Mouse (Mus musculus) intestine, embryonic 16.5 days (tissue): ENCODE results near the gene Sf3b3. TPM values are rescaled to one million over a fixed set of nuclear protein-coding genes. Genes with fewer than 3 reads are reported as not detected.
"Not testable (repeated sequence)": the region's sequence is repeated elsewhere in the genome, so short reads cannot be mapped to it uniquely, and the experiment has no call there.

Experiments
- ATAC-seq: fragments of 200-750 bp; cut with Nextera tagmentation; 2 replicates; pipeline ENCODE4 v1.8.0; 2017; ENCODE audit warnings: moderate TSS enrichment, moderate library complexity
- H3K27ac ChIP-seq: fragments of 300-500 bp; sonication (generic); 2 replicates; pipeline ENCODE4 v1.5.1; 2014; ENCODE audit warnings: mild to moderate bottlenecking, low read length
- H3K27me3 ChIP-seq: fragments of 300-500 bp; sonication (generic); replicated peaks from 2 replicates; pipeline ENCODE4 v1.6.1; 2014; ENCODE audit warnings: low read length, control low read depth, mixed read lengths; ENCODE audit not compliant: control insufficient read depth, insufficient read depth
- H3K36me3 ChIP-seq: fragments of 300-500 bp; sonication (generic); 2 replicates; pipeline ENCODE4 v1.6.1; 2014; ENCODE audit warnings: low read length, control low read depth; ENCODE audit not compliant: control insufficient read depth, insufficient read depth
- H3K4me1 ChIP-seq: fragments of 300-500 bp; sonication (generic); 2 replicates; pipeline ENCODE4 v1.6.1; 2014; ENCODE audit warnings: low read length, control low read depth, mixed read lengths; ENCODE audit not compliant: control insufficient read depth, insufficient read depth
- H3K4me2 ChIP-seq: fragments of 300-500 bp; sonication (generic); 2 replicates; pipeline ENCODE4 v1.6.1; 2014; ENCODE audit warnings: low read depth, low read length, control low read depth
- H3K4me3 ChIP-seq: fragments of 300-500 bp; sonication (generic); 2 replicates; pipeline ENCODE4 v1.5.1; 2014; ENCODE audit warnings: mild to moderate bottlenecking, low read length
- H3K9ac ChIP-seq: fragments of 300-500 bp; sonication (generic); 2 replicates; pipeline ENCODE4 v1.6.1; 2014; ENCODE audit warnings: low read depth, low read length
- H3K9me3 ChIP-seq: fragments of 300-500 bp; sonication (generic); 2 replicates; pipeline ENCODE4 v1.6.1; 2016; ENCODE audit warnings: low read length, control low read depth; ENCODE audit not compliant: control insufficient read depth
- WGBS: fragments of 180-500 bp; shearing (Covaris S2); extraction: QIAGEN DNeasy Blood & Tissue Kit; methylation state at CpG from one replicate; pipeline ENCODE4 v1.1.7; 2014; 5-methylcytosine and 5-hydroxymethylcytosine counted together
- polyA plus RNA-seq: library from polyadenylated mRNA; unstranded; fragments of >200 nt; fragmentation: Nextera tagmentation; extraction: Ambion mirVana; gene quantifications from 2 replicates; pipeline ENCODE4 v1.2.1, GENCODE M21; 2015

Sf3b3 gene
- polyA plus RNA-seq, 1 experiment from 2014 or later, result 114 TPM

DNA sequence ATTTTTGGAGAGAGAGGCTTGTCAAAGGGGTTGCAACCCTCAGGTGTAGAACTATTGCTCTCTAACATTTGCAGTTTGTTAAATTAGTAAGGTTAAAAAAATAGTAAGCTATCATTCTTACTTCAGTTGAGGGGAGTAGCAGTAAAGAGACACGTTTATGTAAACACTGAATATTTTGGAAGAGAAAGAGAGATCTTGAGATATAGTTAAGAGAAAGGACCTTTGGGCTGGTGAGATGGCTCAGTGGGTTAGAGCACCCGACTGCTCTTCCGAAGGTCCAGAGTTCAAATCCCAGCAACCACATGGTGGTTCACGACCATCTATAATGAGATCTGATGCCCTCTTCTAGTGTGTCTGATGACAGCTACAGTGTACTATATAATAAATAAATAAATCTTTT lies 9.5 kb upstream of the Sf3b3 start:
- WGBS, result 93% methylated on average over 4 of the region's 4 CpGs
- H3K4me2 ChIP-seq, H3K27ac ChIP-seq, H3K27me3 ChIP-seq, H3K4me1 ChIP-seq, ATAC-seq, H3K4me3 ChIP-seq, H3K9ac ChIP-seq, H3K9me3 ChIP-seq: not testable (repeated sequence)
- peaks cover 21% of the 10 kb centered on the region for H3K36me3 ChIP-seq

- Histone ChIP-seq H3K4me2 (no peak overlapping the region), H3K27me3 (no peaks in the 10 kb centered on the region), H3K9ac (no peak overlapping the region), H3K9me3 (no peaks in the 10 kb centered on the region), H3K4me1 (peaks cover 6% of the 10 kb centered on the region), H3K36me3 (peaks cover 15% of the 10 kb centered on the region), H3K4me3 (no peak overlapping the region), H3K27ac (0 out of 2 replicates have a peak overlapping the region, but pooled peaks have one; percentile 39)
- 91% methylated on average over 10 of the region's 10 CpGs for WGBS
- ATAC-seq, result no peak
Observed at GRCm38 (mm10) chr8:110851186-110851585, 4.6 kb upstream of the Sf3b3 start.

DNA sequence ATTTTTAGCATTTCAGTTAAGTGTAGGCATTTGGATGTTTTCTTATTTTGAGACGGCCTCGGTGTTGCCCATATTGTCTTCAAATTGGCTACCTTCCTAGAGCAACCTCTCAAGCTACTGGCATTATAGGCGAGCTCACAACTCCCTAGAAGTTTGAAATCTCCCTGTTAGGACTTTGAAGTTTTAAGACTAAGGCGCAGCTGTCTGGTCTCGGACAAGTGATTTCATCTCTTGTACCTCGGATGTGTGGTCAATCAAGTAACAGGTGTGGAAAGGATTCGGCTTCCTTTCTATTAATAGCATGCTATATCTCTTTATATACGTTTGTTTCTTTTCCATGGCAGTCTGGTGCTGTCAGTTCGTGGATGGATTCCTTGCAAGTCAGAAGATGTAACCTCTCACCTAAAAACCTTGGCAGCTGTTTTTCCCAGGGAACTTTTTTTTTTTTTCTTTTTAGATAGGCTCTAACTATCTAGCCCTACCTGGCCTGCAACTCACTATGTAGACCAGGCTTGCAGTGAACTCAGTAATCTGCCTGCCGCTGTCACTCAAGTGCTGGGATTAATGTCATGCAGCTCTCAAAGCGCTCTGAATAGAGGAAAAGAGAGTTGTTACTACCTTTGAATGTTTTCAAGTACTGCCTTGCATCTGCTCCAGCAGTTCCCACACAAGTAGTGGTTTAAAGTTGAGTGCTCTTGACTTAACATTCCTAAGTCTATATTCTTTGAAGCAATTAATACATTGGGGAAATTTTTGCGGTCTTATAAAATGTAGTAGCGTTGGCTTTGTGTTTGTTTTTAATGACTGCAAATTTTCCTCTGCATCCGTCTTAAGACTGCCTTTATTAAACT lies 1.3 kb upstream of the Sf3b3 start:
- no peak for ATAC-seq
- H3K9me3 ChIP-seq, result no peaks in the 10 kb centered on the region
- peak overlapping the region; percentile 95 for H3K4me3 ChIP-seq
- peaks cover 13% of the 10 kb centered on the region; the same call in 1 of the 2 replicates for H3K36me3 ChIP-seq
- peaks cover 15% of the 10 kb centered on the region for H3K4me1 ChIP-seq
- H3K4me2 ChIP-seq, result peak overlapping the region; percentile 69
- 53% methylated on average over 14 of the region's 14 CpGs for WGBS
- H3K27me3 ChIP-seq, result no peaks in the 10 kb centered on the region
- no peak overlapping the region for H3K27ac ChIP-seq
- peak overlapping the region; percentile 89 for H3K9ac ChIP-seq

GRCm38 (mm10) chr8:110847171-110847549 lies 573 bp upstream of the Sf3b3 start:
- WGBS, result under 1% methylated on average over 13 of the region's 13 CpGs
- Histone ChIP-seq H3K27me3 (no peaks in the 10 kb centered on the region), H3K9me3 (no peaks in the 10 kb centered on the region), H3K4me3 (peak overlapping the region; percentile 95), H3K36me3 (peaks cover 14% of the 10 kb centered on the region; the same call in 1 of the 2 replicates), H3K27ac (peak overlapping the region; percentile 76), H3K9ac (peak overlapping the region; percentile 89), H3K4me2 (peak overlapping the region; percentile 69), H3K4me1 (peaks cover 15% of the 10 kb centered on the region)
- ATAC-seq, result peak; percentile 55

DNA sequence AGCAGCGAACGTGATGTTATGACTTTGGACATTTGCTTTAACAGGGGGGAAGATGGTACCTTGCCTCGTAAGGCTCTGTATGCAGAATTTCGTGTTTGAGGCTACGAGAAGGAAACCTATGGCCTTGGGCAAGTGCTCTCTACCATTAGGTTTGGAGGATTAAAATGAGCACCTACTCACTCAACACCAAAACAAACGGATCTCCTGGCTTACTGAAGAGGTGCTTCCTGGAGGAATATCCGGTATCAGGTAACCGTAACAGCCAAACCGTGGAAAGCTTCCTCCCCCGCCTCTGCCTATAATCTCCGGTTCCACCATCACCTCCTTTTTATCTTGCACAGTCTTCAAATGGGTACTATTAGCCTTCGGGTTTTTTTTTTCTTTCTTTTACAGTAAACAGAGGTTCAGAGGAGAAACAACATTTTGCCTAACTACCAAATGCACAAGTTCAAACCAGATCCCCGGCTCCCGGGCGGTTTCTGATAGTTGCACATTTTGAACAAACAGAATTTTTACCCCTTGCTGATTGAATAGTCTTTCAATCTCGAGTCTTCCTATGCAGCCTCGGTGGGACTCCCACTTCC lies 674 bp downstream of the Sf3b3 start:
- 4% methylated on average over 17 of the region's 17 CpGs for WGBS
- no peaks in the 10 kb centered on the region for H3K9me3 ChIP-seq
- H3K9ac ChIP-seq, result peak overlapping the region; percentile 89
- H3K27ac ChIP-seq, result peak overlapping the region; percentile 68
- ATAC-seq, result peak; percentile 18
- peak overlapping the region; percentile 95 for H3K4me3 ChIP-seq
- H3K36me3 ChIP-seq, result peaks cover 18% of the 10 kb centered on the region
- H3K27me3 ChIP-seq, result no peaks in the 10 kb centered on the region
- H3K4me2 ChIP-seq, result peak overlapping the region; percentile 79
- H3K4me1 ChIP-seq, result peaks cover 15% of the 10 kb centered on the region

GRCm38 (mm10) chr8:110844941-110845340 lies 1.6 kb downstream of the Sf3b3 start:
- Histone ChIP-seq H3K27ac (no peak overlapping the region), H3K9me3 (no peaks in the 10 kb centered on the region), H3K4me3 (peak overlapping the region; percentile 11; the same call in 1 of the 2 replicates), H3K27me3 (no peaks in the 10 kb centered on the region), H3K4me1 (peaks cover 15% of the 10 kb centered on the region), H3K9ac (no peak overlapping the region), H3K36me3 (peaks cover 16% of the 10 kb centered on the region), H3K4me2 (peak overlapping the region; percentile 79)
- WGBS, result 75% methylated on average over 3 of the region's 3 CpGs
- ATAC-seq, result no peak

GRCm38 (mm10) chr8:110843207-110843606 lies 3.4 kb downstream of the Sf3b3 start:
- Histone ChIP-seq H3K9ac (no peak overlapping the region), H3K36me3 (peaks cover 24% of the 10 kb centered on the region)
- WGBS, result 78% methylated on average over 5 of the region's 5 CpGs

DNA sequence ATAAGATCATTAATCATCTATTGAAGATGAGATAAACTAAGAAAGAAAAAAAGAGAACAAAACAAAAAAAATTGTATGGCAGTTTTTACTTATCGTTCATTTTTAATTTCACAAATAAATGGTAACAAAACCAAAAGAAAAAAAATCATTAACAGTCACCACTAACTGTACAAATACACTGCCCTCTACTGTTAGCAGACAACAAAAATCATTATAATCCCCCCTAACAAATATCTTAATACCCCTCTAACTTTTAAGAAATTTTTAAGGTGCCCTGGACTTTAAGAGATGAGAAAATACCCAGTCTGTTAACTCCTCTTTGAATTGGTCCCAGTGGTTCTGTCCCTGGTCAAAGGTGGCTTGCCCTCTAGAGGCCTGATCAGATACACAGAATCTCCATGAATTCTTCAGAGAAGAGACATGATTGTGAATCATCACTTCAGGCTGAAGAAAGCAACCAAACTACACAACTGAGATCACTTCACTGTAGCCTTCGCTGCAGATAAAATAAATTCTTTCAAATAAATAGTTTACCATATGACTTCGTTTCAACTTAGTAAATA lies 4.5 kb downstream of the Sf3b3 start:
- H3K4me3 ChIP-seq, result no peak overlapping the region
- H3K36me3 ChIP-seq, result peaks cover 25% of the 10 kb centered on the region
- WGBS, result 90% methylated on average over 3 of the region's 3 CpGs
- no peak for ATAC-seq
- 0 out of 2 replicates have a peak, but pooled peaks cover 9% of the 10 kb centered on the region for H3K4me1 ChIP-seq
- no peak overlapping the region for H3K9ac ChIP-seq
- H3K27ac ChIP-seq, result no peak overlapping the region
- H3K9me3 ChIP-seq, result no peaks in the 10 kb centered on the region
- no peaks in the 10 kb centered on the region for H3K27me3 ChIP-seq
- H3K4me2 ChIP-seq, result no peak overlapping the region

More at GRCm38 (mm10) chr8:110843207-110843606, 3.4 kb downstream of the Sf3b3 start:
- no peak for ATAC-seq
- Histone ChIP-seq H3K4me3 (no peak overlapping the region), H3K4me1 (peaks cover 15% of the 10 kb centered on the region), H3K9me3 (no peaks in the 10 kb centered on the region), H3K27ac (no peak overlapping the region), H3K4me2 (no peak overlapping the region), H3K27me3 (no peaks in the 10 kb centered on the region)

- H3K27me3 ChIP-seq, result no peaks in the 10 kb centered on the region
- WGBS, result 85% methylated on average over 3 of the region's 3 CpGs
- ATAC-seq, result no peak
- H3K4me2 ChIP-seq, result no peak overlapping the region
- H3K36me3 ChIP-seq, result peaks cover 18% of the 10 kb centered on the region
- no peak overlapping the region for H3K27ac ChIP-seq
- no peak overlapping the region for H3K4me3 ChIP-seq
- no peaks in the 10 kb centered on the region for H3K9me3 ChIP-seq
- no peaks in the 10 kb centered on the region for H3K4me1 ChIP-seq
- H3K9ac ChIP-seq, result no peak overlapping the region
Observed at GRCm38 (mm10) chr8:110831956-110832355, 14.6 kb downstream of the Sf3b3 start.
